Mouse (Mus musculus) megakaryocyte, embryonic 14.5 days (primary cell): ENCODE measurements around the gene Fggy.

Source experiments
- FLI1 ChIP-seq: IDR thresholded peaks from 2 replicates; pipeline ENCODE4 v1.6.1; 2012; ENCODE audit warnings: low read length, inconsistent platforms, mixed read lengths
- GATA1 ChIP-seq: IDR thresholded peaks from 3 replicates; pipeline ENCODE4 v1.6.1; 2012; ENCODE audit warnings: mixed read lengths, low read length, inconsistent platforms, borderline replicate concordance

DNA sequence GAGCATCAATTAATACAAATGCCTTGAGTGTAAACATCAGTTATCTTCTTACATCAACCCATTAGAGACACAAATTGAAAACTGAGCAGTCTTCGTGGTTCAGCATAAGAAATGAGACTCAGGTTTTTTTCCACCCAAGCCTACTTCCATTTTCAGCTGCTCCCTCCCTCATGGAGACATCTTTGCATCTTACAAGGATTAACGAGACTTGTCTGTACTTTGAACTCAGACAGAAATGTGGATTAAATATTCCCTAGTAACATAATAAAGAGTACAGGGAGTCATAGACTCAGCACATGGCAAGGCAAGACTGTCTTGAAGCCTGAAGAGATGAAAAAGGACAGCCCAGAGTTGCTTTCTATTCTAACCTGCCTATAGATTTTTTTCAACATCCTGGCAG is 230.3 kb downstream of the Fggy start:
- TF ChIP-seq GATA1: no peak
- TF ChIP-seq FLI1: no peak
